In genomic region chr11:78073577-78074276, GRCm38 (mm10) we compare ENCODE assay signal across 17 mouse cellular contexts. TPM values are rescaled to one million over a fixed set of nuclear protein-coding genes. Genes with fewer than 3 reads are reported as not detected.
DNase-seq lines count a peak whose midpoint lies in the region; ATAC-seq and TF ChIP-seq lines count a peak whose summit lies in the region.
"Had no signal": no experiment of that assay in that cellular context is flagged by ENCODE, and none has a peak within 500 bp of the region (broad histone marks: within the 10 kb centered on the region; RNA-seq: fewer than 3 reads in every experiment).

No protein-coding gene starts in this region.

- peak overlapping the region; percentile 38 for H3K4me3 ChIP-seq in heart, embryonic 11.5 days (ENCODE audit: low read depth, low read length)
- peak overlapping the region in 1 of 2 experiments; percentile 45; a peak in 1 of 4 replicates for H3K4me3 ChIP-seq in MEL (ENCODE audit: control insufficient read depth in 1 of 2, insufficient read depth in 1 of 2, low read depth in 2 of 2, low read length in 2 of 2)

- no peak for TF ChIP-seq RAD21 in MEL (IDR thresholded peaks at IDR 0.05; ENCODE audit: low read depth, low read length)

- H3K36me3 ChIP-seq in heart, embryonic 11.5 days (ENCODE audit: control insufficient read depth, insufficient read depth, low read length), result peaks cover 15% of the 10 kb centered on the region
- peaks cover 15 to 51% of the 10 kb centered on the region in 2 experiments for H3K36me3 ChIP-seq in MEL (ENCODE audit: control insufficient read depth in 1 of 2, insufficient read depth in 2 of 2, low read length in 2 of 2)

- peak; percentile 50 for ATAC-seq in heart, embryonic 11.5 days (replicated peaks; ENCODE audit: insufficient number of reproducible peaks, low FRiP score, low TSS enrichment)
- ATAC-seq in megakaryocyte-erythroid progenitor cell, adult 5-6 weeks (replicated peaks; ENCODE audit: low FRiP score, low TSS enrichment, poor library complexity, severe bottlenecking), result peak; percentile 14
- ATAC-seq: forebrain, embryonic 16.5 days had no signal

- no peaks in the 10 kb centered on the region for H3K27me3 ChIP-seq in heart, embryonic 11.5 days (ENCODE audit: control insufficient read depth, insufficient read depth, low read length)
- H3K27me3 ChIP-seq in MEL (ENCODE audit: control insufficient read depth in 1 of 2, insufficient read depth in 2 of 2, low read length in 2 of 2), result no peaks in the 10 kb centered on the region

- no peak for TF ChIP-seq CTCF in MEL (IDR thresholded peaks at IDR 0.05 in 2 of 3, conservative IDR thresholded peaks at IDR 0.05 in 1 of 3; ENCODE audit: control insufficient read depth in 1 of 3, insufficient read depth in 1 of 3, low read depth in 2 of 3, low read length in 3 of 3, poor library complexity in 1 of 3, severe bottlenecking in 1 of 3)

- peak overlapping the region; percentile 89 for H3K27ac ChIP-seq in heart, embryonic 11.5 days (ENCODE audit: low read depth, low read length)
- peak overlapping the region; percentile 34 for H3K27ac ChIP-seq in MEL (ENCODE audit: control insufficient read depth, low read depth, low read length)
- H3K27ac ChIP-seq: macrophage had no signal

- intact Hi-C loops in heart, postnatal 14 days (cut with DNase I), result no loop called here

- H3K79me2 ChIP-seq in MEL (ENCODE audit: control insufficient read depth, insufficient read depth, low read length, poor library complexity), result peaks cover 6% of the 10 kb centered on the region

- DNase-seq in heart, postnatal 14 days, result no peak
- DNase-seq in MEL (ENCODE audit: low read depth, low spot score), result no peak
- peak; percentile 88 for DNase-seq in liver
- DNase-seq in urinary bladder, adult 2 months (ENCODE audit: low spot score), result no peak
- no peak for DNase-seq in cerebellum, postnatal 25 days
- DNase-seq in ovary, postnatal 10 days (ENCODE audit: low spot score), result no peak
- DNase-seq: cerebellum, adult 9-10 months; embryo, embryonic 11 days; heart, adult 18-20 months; kidney, postnatal 25 days; lung, adult 18-20 months; right cerebral cortex, postnatal 14 days had no signal

- H3K9me3 ChIP-seq in heart, embryonic 11.5 days (replicated peaks; ENCODE audit: control insufficient read depth, low read length), result no peaks in the 10 kb centered on the region
- H3K9me3 ChIP-seq in MEL (replicated peaks; ENCODE audit: insufficient read depth, low read length), result no peaks in the 10 kb centered on the region
- H3K9me3 ChIP-seq: hindbrain, embryonic 10.5 days had no signal

- peak overlapping the region; percentile 12; the same call in 1 of the 2 replicates for H3K9ac ChIP-seq in heart, embryonic 11.5 days (ENCODE audit: low read depth, low read length)
- H3K9ac ChIP-seq in MEL (ENCODE audit: control insufficient read depth, low read depth, low read length, poor library complexity, severe bottlenecking), result peak overlapping the region; percentile 37; the same call in 1 of the 2 replicates

- WGBS in heart, embryonic 11.5 days (ENCODE audit: insufficient replicate concordance), result 84% methylated on average over 9 of the region's 9 CpGs

- no peak for TF ChIP-seq POLR2A in MEL (IDR thresholded peaks at IDR 0.05; ENCODE audit: control insufficient read depth in 1 of 2, insufficient read depth in 1 of 2, low read depth in 1 of 2, low read length in 2 of 2, poor library complexity in 1 of 2)

- no peak for TF ChIP-seq EP300 in MEL (IDR thresholded peaks at IDR 0.05; ENCODE audit: low read depth in 1 of 2, low read length in 2 of 2)

- H3K4me1 ChIP-seq in heart, embryonic 11.5 days (ENCODE audit: control insufficient read depth, insufficient read depth, low read length), result peaks cover 3% of the 10 kb centered on the region; the same call in 1 of the 2 replicates
- H3K4me1 ChIP-seq in MEL (ENCODE audit: control insufficient read depth in 1 of 2, insufficient read depth in 2 of 2, low read length in 2 of 2), result peaks cover 18 to 52% of the 10 kb centered on the region in 2 experiments
- H3K4me1 ChIP-seq: hindbrain, embryonic 10.5 days had no signal

- peak overlapping the region; percentile 45 for H3K4me2 ChIP-seq in heart, embryonic 11.5 days

TF ChIP-seq in MEL, 35 proteins besides CTCF, POLR2A, EP300 and RAD21:
- TF ChIP-seq SIN3A (IDR thresholded peaks at IDR 0.05; ENCODE audit: low read length), result no peak
- no peak for TF ChIP-seq ELF1 (IDR thresholded peaks at IDR 0.05; ENCODE audit: low read depth, low read length)
- TF ChIP-seq GABPA (IDR thresholded peaks at IDR 0.05; ENCODE audit: low read depth, low read length), result no peak
- TF ChIP-seq MAZ (IDR thresholded peaks at IDR 0.05; ENCODE audit: low read depth, low read length), result no peak
- TF ChIP-seq ETS1 (IDR thresholded peaks at IDR 0.05; ENCODE audit: low read depth, low read length), result no peak
- no peak for TF ChIP-seq GATA1 (IDR thresholded peaks at IDR 0.05; ENCODE audit: low read depth, low read length)
- TF ChIP-seq ZKSCAN1 (IDR thresholded peaks at IDR 0.05; ENCODE audit: low read depth, low read length), result no peak
- no peak for TF ChIP-seq TCF12 (IDR thresholded peaks at IDR 0.05; ENCODE audit: low read depth, low read length)
- no peak for TF ChIP-seq TAL1 (IDR thresholded peaks at IDR 0.05; ENCODE audit: low read length)
- no peak for TF ChIP-seq E2F4 (IDR thresholded peaks at IDR 0.05; ENCODE audit: borderline replicate concordance, low read depth, low read length)
- TF ChIP-seq HCFC1 (IDR thresholded peaks at IDR 0.05; ENCODE audit: low read depth, low read length), result no peak
TF ChIP-seq in MEL: peak in this region for 0.

RNA-seq across cellular contexts. Expression of gene Eral1, which starts 6.5 kb away (rescaled TPM):
- polyA plus RNA-seq in heart, embryonic 11.5 days (2014; fragmentation: Nextera tagmentation; extraction: Ambion mirVana), result 25.6 and 27.0 TPM in 2 replicates
- total RNA-seq in heart, postnatal 14 days (2021), result 10 to 100 TPM; 22.2 to 25.6 TPM
- 39.6 and 43.5 TPM in 2 replicates for total RNA-seq in MEL (2012; rRNA removed)
- 10 to 100 TPM in 1 of 2 experiments, not detected in 1; 38.4 TPM for polyA plus RNA-seq in MEL (2012; ENCODE audit: insufficient read depth in 1 of 2, insufficient read length in 2 of 2, low read depth in 1 of 2, low replicate concordance in 2 of 2, missing spikeins in 1 of 2)
- total RNA-seq in megakaryocyte-erythroid progenitor cell, adult 5-6 weeks (2014; fragmentation: Nextera tagmentation), result 26.2 and 32.2 TPM in 2 replicates
- total RNA-seq in megakaryocyte-erythroid progenitor cell, adult 5-6 weeks (2017), result 34.9 and 36.6 TPM in 2 replicates
- polyA plus RNA-seq in urinary bladder, adult 2 months (2012; rRNA removed), result 23.0 and 28.0 TPM in 2 replicates

RNA-seq across cellular contexts. Expression of gene Fam222b, which starts 20.7 kb away (rescaled TPM):
- 22.4 and 26.9 TPM in 2 replicates for polyA plus RNA-seq in heart, embryonic 11.5 days (2014; fragmentation: Nextera tagmentation; extraction: Ambion mirVana)
- total RNA-seq in heart, postnatal 14 days (2021), result 10 to 100 TPM; 14.4 to 14.6 TPM
- 2.4 and 2.5 TPM in 2 replicates for total RNA-seq in MEL (2012; rRNA removed)
- polyA plus RNA-seq in MEL (2012; ENCODE audit: insufficient read depth in 1 of 2, insufficient read length in 2 of 2, low read depth in 1 of 2, low replicate concordance in 2 of 2, missing spikeins in 1 of 2), result 1 to 10 TPM in 1 of 2 experiments, not detected in 1; 8.1 TPM
- total RNA-seq in megakaryocyte-erythroid progenitor cell, adult 5-6 weeks (2014; fragmentation: Nextera tagmentation), result 10.2 and 14.3 TPM in 2 replicates
- 1.8 and 3.9 TPM in 2 replicates for total RNA-seq in megakaryocyte-erythroid progenitor cell, adult 5-6 weeks (2017)
- polyA plus RNA-seq in urinary bladder, adult 2 months (2012; rRNA removed), result 6.1 and 10.1 TPM in 2 replicates

RNA-seq across cellular contexts. Expression of gene Flot2, which starts 36.0 kb away (rescaled TPM):
- 62.0 and 67.1 TPM in 2 replicates for polyA plus RNA-seq in heart, embryonic 11.5 days (2014; fragmentation: Nextera tagmentation; extraction: Ambion mirVana)
- 10 to 100 TPM; 66.2 to 69.1 TPM for total RNA-seq in heart, postnatal 14 days (2021)
- 0.08 TPM in 1 of 2 replicates, not detected in the other for total RNA-seq in MEL (2012; rRNA removed)
- polyA plus RNA-seq in MEL (2012; ENCODE audit: insufficient read depth in 1 of 2, insufficient read length in 2 of 2, low read depth in 1 of 2, low replicate concordance in 2 of 2, missing spikeins in 1 of 2), result under 1 TPM in 1 of 2 experiments, not detected in 1; 0.15 TPM
- 19.2 and 19.7 TPM in 2 replicates for total RNA-seq in megakaryocyte-erythroid progenitor cell, adult 5-6 weeks (2014; fragmentation: Nextera tagmentation)
- 23.2 and 23.6 TPM in 2 replicates for total RNA-seq in megakaryocyte-erythroid progenitor cell, adult 5-6 weeks (2017)
- polyA plus RNA-seq in urinary bladder, adult 2 months (2012; rRNA removed), result 108 and 126 TPM in 2 replicates

RNA-seq across cellular contexts. Expression of gene Dhrs13, which starts 41.6 kb away (rescaled TPM):
- 12.3 and 15.8 TPM in 2 replicates for polyA plus RNA-seq in heart, embryonic 11.5 days (2014; fragmentation: Nextera tagmentation; extraction: Ambion mirVana)
- 1 to 10 TPM; 3.8 to 3.9 TPM for total RNA-seq in heart, postnatal 14 days (2021)
- 30.1 and 36.7 TPM in 2 replicates for total RNA-seq in MEL (2012; rRNA removed)
- 10 to 100 TPM in 1 of 2 experiments, not detected in 1; 27.9 TPM for polyA plus RNA-seq in MEL (2012; ENCODE audit: insufficient read depth in 1 of 2, insufficient read length in 2 of 2, low read depth in 1 of 2, low replicate concordance in 2 of 2, missing spikeins in 1 of 2)
- 11.8 and 14.4 TPM in 2 replicates for total RNA-seq in megakaryocyte-erythroid progenitor cell, adult 5-6 weeks (2014; fragmentation: Nextera tagmentation)
- total RNA-seq in megakaryocyte-erythroid progenitor cell, adult 5-6 weeks (2017), result 9.7 and 14.2 TPM in 2 replicates
- 2.2 and 2.5 TPM in 2 replicates for polyA plus RNA-seq in urinary bladder, adult 2 months (2012; rRNA removed)

Comparison
In these comparisons a context has a peak if more than half of its experiments do, and no peak if none do; other contexts are left out.
1. RNA of gene Flot2, which starts 36.0 kb away (total RNA-seq): 66.2 to 69.1 TPM in heart, postnatal 14 days and 19.2 to 23.6 TPM in megakaryocyte-erythroid progenitor cell, adult 5-6 weeks; 0.08 TPM in MEL; every median in the first group is over 10 times any median in the second.